Mouse (Mus musculus) erythroblast, embryonic 14.5 days (primary cell): ENCODE measurements around the gene Mettl7a1.

Experiments
- GATA1 ChIP-seq: IDR thresholded peaks from 2 replicates; pipeline ENCODE4 v1.6.1; 2012; ENCODE audit warnings: low read length, inconsistent platforms, mixed read lengths
- TAL1 ChIP-seq: IDR thresholded peaks from 3 replicates; pipeline ENCODE4 v1.6.1; 2012; ENCODE audit warnings: low read length, inconsistent platforms, mixed read lengths

DNA sequence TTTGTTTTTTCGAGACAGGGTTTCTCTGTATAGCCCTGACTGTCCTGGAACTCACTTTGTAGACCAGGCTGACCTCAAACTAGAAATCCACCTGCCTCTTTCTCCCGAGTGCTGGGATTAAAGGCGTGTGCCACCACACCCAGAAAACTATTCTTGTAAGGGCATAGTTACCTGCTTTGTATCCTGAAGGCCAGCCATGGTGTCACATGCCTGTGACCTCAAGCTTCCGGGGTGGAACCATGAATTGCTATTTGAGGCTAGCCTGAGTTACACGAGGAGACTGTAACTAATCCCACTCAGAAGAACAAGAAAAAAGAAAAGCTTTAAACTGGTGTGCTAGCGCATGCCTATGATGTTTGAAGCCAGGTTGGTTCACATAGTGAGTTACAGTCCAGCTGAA is 47.6 kb upstream of the Mettl7a1 start:
- TF ChIP-seq GATA1: no peak
- TF ChIP-seq TAL1: no peak
